Mouse (Mus musculus) liver, postnatal 0 days (tissue): ENCODE results near the gene AI661453. TPM values are rescaled to one million over a fixed set of nuclear protein-coding genes. Genes with fewer than 3 reads are reported as not detected.

Experiments
- ATAC-seq: fragments of 200-750 bp; cut with Nextera tagmentation; 2 replicates; pipeline ENCODE4 v1.8.0; 2017; ENCODE audit warnings: mild to moderate bottlenecking, moderate library complexity
- DNase-seq: peaks from one replicate; pipeline ENCODE4 v3.0.0-alpha.2; 2016
- H3K27ac ChIP-seq: fragments of 300-500 bp; sonication (generic); 2 replicates; pipeline ENCODE4 v1.5.1; 2014; ENCODE audit warnings: antibody characterized with exemption, moderate library complexity, mild to moderate bottlenecking, low read depth
- H3K27me3 ChIP-seq: fragments of 300-500 bp; sonication (generic); 2 replicates; pipeline ENCODE4 v1.6.1; 2014; ENCODE audit warnings: low read length, control low read depth, mixed read lengths; ENCODE audit not compliant: insufficient read depth
- H3K36me3 ChIP-seq: fragments of 300-500 bp; sonication (generic); replicated peaks from 2 replicates; pipeline ENCODE4 v1.6.1; 2014; ENCODE audit warnings: mild to moderate bottlenecking, control low read depth, low read length, moderate library complexity, mixed read lengths; ENCODE audit not compliant: insufficient read depth
- H3K4me1 ChIP-seq: fragments of 300-500 bp; sonication (generic); 2 replicates; pipeline ENCODE4 v1.6.1; 2014; ENCODE audit warnings: antibody characterized with exemption, mild to moderate bottlenecking, control low read depth; ENCODE audit not compliant: insufficient read depth
- H3K4me2 ChIP-seq: fragments of 300-500 bp; sonication (generic); 2 replicates; pipeline ENCODE4 v1.6.1; 2014; ENCODE audit warnings: low read depth, mild to moderate bottlenecking, low read length, moderate library complexity, mixed read lengths
- H3K4me3 ChIP-seq: fragments of 300-500 bp; sonication (generic); 2 replicates; pipeline ENCODE4 v1.5.1; 2014; ENCODE audit warnings: low read depth, low read length
- H3K9ac ChIP-seq: fragments of 300-500 bp; sonication (generic); replicated peaks from 2 replicates; pipeline ENCODE4 v1.6.1; 2014; ENCODE audit warnings: mild to moderate bottlenecking, moderate library complexity
- H3K9me3 ChIP-seq: fragments of 300-500 bp; sonication (generic); 2 replicates; pipeline ENCODE4 v1.6.1; 2016; ENCODE audit warnings: mild to moderate bottlenecking, control low read depth, low read length, mixed read lengths
- CTCF ChIP-seq: sonication (generic); IDR thresholded peaks from 2 replicates; pipeline ENCODE4 v1.5.1; 2016; ENCODE audit warnings: antibody characterized with exemption, low read depth
- EP300 ChIP-seq: IDR thresholded peaks from 2 replicates; pipeline ENCODE4 v1.6.1; 2016; ENCODE audit warnings: antibody characterized with exemption, low read depth, mild to moderate bottlenecking
- WGBS: fragments of 180-500 bp; shearing (Covaris S2); extraction: QIAGEN DNeasy Blood & Tissue Kit; methylation state at CpG from one replicate; pipeline ENCODE4 v1.1.7; 2014; ENCODE audit not compliant: insufficient replicate concordance; 5-methylcytosine and 5-hydroxymethylcytosine counted together
- polyA plus RNA-seq: library from polyadenylated mRNA; unstranded; fragments of >200 nt; fragmentation: Nextera tagmentation; extraction: Ambion mirVana; gene quantifications from 2 replicates; pipeline ENCODE4 v1.2.1, GENCODE M21; 2015

Gene AI661453
- polyA plus RNA-seq, 1 experiment from 2014 or later, result 1.0 TPM

DNA sequence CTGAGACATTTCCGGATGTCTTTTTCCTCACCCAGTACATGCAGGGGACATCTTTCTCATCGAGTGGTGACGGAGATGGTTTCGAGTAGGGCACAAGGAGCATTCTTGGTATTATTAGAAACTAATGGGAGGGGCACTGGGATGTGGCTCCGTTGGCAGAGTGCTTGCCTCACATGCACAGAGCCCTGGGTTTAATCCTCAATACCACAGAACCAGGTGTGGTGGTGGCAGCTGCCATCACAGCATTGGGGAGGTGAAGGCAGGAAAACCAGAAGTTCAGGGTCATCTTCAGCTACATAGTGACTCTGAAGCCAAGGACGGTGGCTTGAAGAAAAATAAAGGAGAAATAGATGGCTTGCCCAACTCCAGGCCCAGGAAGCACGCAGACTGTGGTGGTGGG is 25.8 kb downstream of the AI661453 start:
- peak overlapping the region; percentile 86 for H3K27ac ChIP-seq
- peaks cover 2% of the 10 kb centered on the region; the same call in 1 of the 2 replicates for H3K36me3 ChIP-seq
- TF ChIP-seq EP300 (no peak), CTCF (no peak)
- ATAC-seq, result no peak
- no peak overlapping the region for H3K4me3 ChIP-seq
- H3K27me3 ChIP-seq, result no peaks in the 10 kb centered on the region
- H3K9ac ChIP-seq, result no peak overlapping the region
- no peaks in the 10 kb centered on the region for H3K9me3 ChIP-seq
- no peak overlapping the region for H3K4me2 ChIP-seq
- no peak for DNase-seq
- 62% methylated on average over 7 of the region's 7 CpGs for WGBS
- peaks cover 24% of the 10 kb centered on the region for H3K4me1 ChIP-seq

GRCm38 (mm10) chr17:47462728-47463388 is 26.4 kb downstream of the AI661453 start:
- TF ChIP-seq EP300, result no peak
- DNase-seq, result no peak

DNA sequence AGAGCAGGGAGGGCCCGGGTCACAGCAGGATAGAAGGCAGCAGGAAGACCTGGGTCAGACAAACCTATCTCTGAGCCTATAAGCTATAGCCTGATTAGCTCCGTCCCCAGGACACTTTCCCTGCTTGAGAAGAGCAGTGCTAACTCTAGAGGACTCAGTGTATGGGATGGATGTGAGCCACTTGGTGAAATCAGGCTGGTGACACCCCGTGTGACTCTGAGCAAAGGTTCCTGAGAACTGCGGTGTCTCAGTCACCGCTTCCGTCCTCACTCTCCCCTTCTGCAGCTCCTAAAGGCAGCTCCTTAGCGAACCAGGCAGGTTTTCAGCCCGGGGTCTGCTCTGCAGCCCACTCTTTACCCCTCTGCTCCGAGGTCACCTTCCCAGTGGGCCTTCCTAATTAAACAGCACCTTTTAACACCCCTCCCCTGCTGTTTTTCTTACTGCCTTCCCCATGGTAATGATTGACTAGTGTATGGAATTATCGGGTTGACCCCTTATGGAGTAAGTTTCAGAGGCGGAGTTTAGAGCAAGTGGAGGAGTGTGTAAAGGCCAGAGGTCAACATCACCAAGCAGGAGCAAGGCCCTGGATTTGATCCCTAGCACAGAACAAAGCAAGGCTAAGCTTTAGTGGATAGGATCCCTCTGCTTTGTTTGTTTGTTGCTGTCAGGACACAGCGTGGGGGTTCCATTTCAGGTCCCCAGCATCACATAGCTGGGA is 28.0 kb downstream of the AI661453 start:
- Histone ChIP-seq H3K27ac (peak overlapping the region; percentile 86), H3K9me3 (no peaks in the 10 kb centered on the region), H3K4me2 (peak overlapping the region; percentile 47), H3K4me3 (no peak overlapping the region), H3K36me3 (peaks cover 3% of the 10 kb centered on the region), H3K4me1 (peaks cover 24% of the 10 kb centered on the region), H3K27me3 (no peaks in the 10 kb centered on the region), H3K9ac (no peak overlapping the region)
- no peak for DNase-seq
- peak; percentile 89 for ATAC-seq
- WGBS, result 52% methylated on average over 12 of the region's 12 CpGs
- TF ChIP-seq EP300 (0 out of 2 replicates have a peak, but pooled peaks have one; percentile 17), CTCF (no peak)

More at GRCm38 (mm10) chr17:47462728-47463388, 26.4 kb downstream of the AI661453 start:
- Histone ChIP-seq H3K36me3 (peaks cover 3% of the 10 kb centered on the region; the same call in 1 of the 2 replicates), H3K4me3 (no peak overlapping the region), H3K9me3 (no peaks in the 10 kb centered on the region), H3K4me1 (peaks cover 24% of the 10 kb centered on the region), H3K9ac (peak overlapping the region; percentile 26; the same call in 1 of the 2 replicates), H3K27me3 (no peaks in the 10 kb centered on the region), H3K4me2 (no peak overlapping the region), H3K27ac (peak overlapping the region; percentile 86)
- ATAC-seq, result peak; percentile 21; the same call in 1 of the 2 replicates
- WGBS, result 53% methylated on average over 9 of the region's 9 CpGs

GRCm38 (mm10) chr17:47465016-47465415 is 28.6 kb downstream of the AI661453 start:
- peak overlapping the region; percentile 86 for H3K27ac ChIP-seq
- H3K4me3 ChIP-seq, result no peak overlapping the region
- no peak overlapping the region for H3K4me2 ChIP-seq
- no peak overlapping the region for H3K9ac ChIP-seq
- 72% methylated on average over 11 of the region's 11 CpGs for WGBS
- H3K36me3 ChIP-seq, result peaks cover 3% of the 10 kb centered on the region
- H3K4me1 ChIP-seq, result peaks cover 20% of the 10 kb centered on the region
- H3K27me3 ChIP-seq, result no peaks in the 10 kb centered on the region
- H3K9me3 ChIP-seq, result no peaks in the 10 kb centered on the region
- DNase-seq, result no peak
- TF ChIP-seq EP300 (no peak), CTCF (no peak)
- no peak for ATAC-seq

- WGBS, result 64% methylated on average over 9 of the region's 9 CpGs
Observed at GRCm38 (mm10) chr17:47466284-47466683, 29.9 kb downstream of the AI661453 start.

DNA sequence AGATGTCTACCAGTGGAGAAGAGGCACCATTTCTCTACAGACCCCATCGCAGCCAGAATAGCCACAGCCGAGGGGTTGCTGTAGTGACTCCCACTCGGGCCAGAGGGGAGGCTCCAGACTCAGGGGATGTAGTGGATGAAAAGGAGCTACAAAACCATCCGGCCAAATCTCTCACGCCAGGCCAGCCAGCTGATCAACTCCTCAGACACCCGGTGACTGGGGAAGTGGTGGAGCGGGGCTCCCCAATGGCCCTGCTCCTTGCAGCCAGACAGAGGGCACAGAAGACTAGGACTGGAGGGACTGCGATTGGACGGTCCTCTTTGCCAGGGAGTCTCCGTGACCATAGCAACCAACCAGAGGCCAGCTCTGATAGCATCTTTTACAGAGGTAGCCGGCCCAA is 31.2 kb downstream of the AI661453 start:
- peaks cover 3% of the 10 kb centered on the region for H3K36me3 ChIP-seq
- no peak overlapping the region for H3K27ac ChIP-seq
- ATAC-seq (no peak), DNase-seq (no peak)
- no peak for TF ChIP-seq CTCF
- no peak for TF ChIP-seq EP300
- H3K4me1 ChIP-seq, result peaks cover 5% of the 10 kb centered on the region
- WGBS, result 72% methylated on average over 11 of the region's 11 CpGs
- no peak overlapping the region for H3K4me3 ChIP-seq
- H3K9ac ChIP-seq, result no peak overlapping the region
- no peaks in the 10 kb centered on the region for H3K27me3 ChIP-seq
- H3K4me2 ChIP-seq, result no peak overlapping the region
- H3K9me3 ChIP-seq, result no peaks in the 10 kb centered on the region

More at GRCm38 (mm10) chr17:47466284-47466683, 29.9 kb downstream of the AI661453 start:
- H3K4me3 ChIP-seq, result no peak overlapping the region
- no peak overlapping the region for H3K4me2 ChIP-seq
- peaks cover 3% of the 10 kb centered on the region for H3K36me3 ChIP-seq
- ATAC-seq (no peak), DNase-seq (no peak)
- peaks cover 19% of the 10 kb centered on the region for H3K4me1 ChIP-seq
- no peaks in the 10 kb centered on the region for H3K9me3 ChIP-seq
- no peak overlapping the region for H3K27ac ChIP-seq
- TF ChIP-seq CTCF (no peak), EP300 (no peak)
- no peaks in the 10 kb centered on the region for H3K27me3 ChIP-seq
- no peak overlapping the region for H3K9ac ChIP-seq
